Mouse (Mus musculus) ES-E14 (cell line): ENCODE measurements at regions not wholly inside any gene's neighbourhood (a gene's known extent, or its start where the extent isn't known, plus 50 kb on each side); places are given as distances from the start of the nearest gene placed in this dataset.

ENCODE experiments used
- DNase-seq: peaks from one replicate; pipeline ENCODE4 v3.0.0-alpha.2; 2013; ENCODE audit warnings: low read depth, low spot score
- H3K27ac ChIP-seq: 2 replicates; pipeline ENCODE4 v1.5.1; 2012; ENCODE audit warnings: low read depth, mild to moderate bottlenecking, low read length, moderate library complexity, mixed read lengths; ENCODE audit not compliant: poor library complexity, insufficient read depth, severe bottlenecking
- H3K36me3 ChIP-seq: 2 replicates; pipeline ENCODE4 v1.6.1; 2012; ENCODE audit warnings: mild to moderate bottlenecking, low read length, moderate library complexity, mixed read lengths; ENCODE audit not compliant: control insufficient read depth, poor library complexity, insufficient read depth, severe bottlenecking
- H3K4me1 ChIP-seq, 2 experiments: fragments of 150-350 bp in 1 of 2; sonication (generic) in 1 of 2; 2 replicates each; pipeline ENCODE4 v1.6.1; 2012; ENCODE audit warnings: low read length in 2 of 2, mild to moderate bottlenecking in 1 of 2, mixed read lengths in 1 of 2; ENCODE audit not compliant: control insufficient read depth in 2 of 2, insufficient read depth in 2 of 2, poor library complexity in 1 of 2
- H3K4me3 ChIP-seq, 2 experiments: fragments of 150-350 bp in 1 of 2; sonication (generic) in 1 of 2; 2 replicates each; pipeline ENCODE4 v1.5.1; 2012; ENCODE audit warnings: low read length in 2 of 2, low read depth in 1 of 2, mild to moderate bottlenecking in 1 of 2, mixed read lengths in 1 of 2; ENCODE audit not compliant: insufficient read depth in 1 of 2, poor library complexity in 1 of 2, severe bottlenecking in 1 of 2
- H3K9ac ChIP-seq: 2 replicates; pipeline ENCODE4 v1.6.1; 2012; ENCODE audit warnings: low read depth, mild to moderate bottlenecking, low read length, mixed read lengths; ENCODE audit not compliant: poor library complexity, insufficient read depth, severe bottlenecking
- H3K9me3 ChIP-seq: fragments of 150-350 bp; sonication (generic); 2 replicates; pipeline ENCODE4 v1.6.1; 2012; ENCODE audit warnings: low read depth, mild to moderate bottlenecking, low read length; ENCODE audit not compliant: control insufficient read depth, insufficient read depth
- CHD2 ChIP-seq: IDR thresholded peaks from 2 replicates; pipeline ENCODE4 v1.6.1; 2014; ENCODE audit warnings: mild to moderate bottlenecking, low read depth, low read length, inconsistent platforms
- HCFC1 ChIP-seq: IDR thresholded peaks from 2 replicates; pipeline ENCODE4 v1.6.1; 2012; ENCODE audit warnings: low read length, inconsistent platforms, borderline replicate concordance; ENCODE audit not compliant: insufficient read depth
- MAFK ChIP-seq: IDR thresholded peaks from 2 replicates; pipeline ENCODE4 v1.6.1; 2014; ENCODE audit warnings: mild to moderate bottlenecking, low read depth, low read length, inconsistent platforms; ENCODE audit not compliant: insufficient read depth
- ZC3H11A ChIP-seq: IDR thresholded peaks from 2 replicates; pipeline ENCODE4 v1.6.1; 2012; ENCODE audit warnings: low read depth, mild to moderate bottlenecking, inconsistent platforms, low read length, borderline replicate concordance
- ZNF384 ChIP-seq: IDR thresholded peaks from 2 replicates; pipeline ENCODE4 v1.6.1; 2012; ENCODE audit warnings: low read depth, low read length, inconsistent platforms
- in situ Hi-C, 2 experiments: fragments of 600-800 bp; cut with MboI; formaldehyde crosslinking; loops; one replicate each; pipeline ENCODE4 v1.15.1; 2025; ENCODE audit warnings: low sequenced_read_pairs in 2 of 2, inconsistent platforms in 1 of 2; ENCODE audit not compliant: unreplicated experiment in 2 of 2

DNA sequence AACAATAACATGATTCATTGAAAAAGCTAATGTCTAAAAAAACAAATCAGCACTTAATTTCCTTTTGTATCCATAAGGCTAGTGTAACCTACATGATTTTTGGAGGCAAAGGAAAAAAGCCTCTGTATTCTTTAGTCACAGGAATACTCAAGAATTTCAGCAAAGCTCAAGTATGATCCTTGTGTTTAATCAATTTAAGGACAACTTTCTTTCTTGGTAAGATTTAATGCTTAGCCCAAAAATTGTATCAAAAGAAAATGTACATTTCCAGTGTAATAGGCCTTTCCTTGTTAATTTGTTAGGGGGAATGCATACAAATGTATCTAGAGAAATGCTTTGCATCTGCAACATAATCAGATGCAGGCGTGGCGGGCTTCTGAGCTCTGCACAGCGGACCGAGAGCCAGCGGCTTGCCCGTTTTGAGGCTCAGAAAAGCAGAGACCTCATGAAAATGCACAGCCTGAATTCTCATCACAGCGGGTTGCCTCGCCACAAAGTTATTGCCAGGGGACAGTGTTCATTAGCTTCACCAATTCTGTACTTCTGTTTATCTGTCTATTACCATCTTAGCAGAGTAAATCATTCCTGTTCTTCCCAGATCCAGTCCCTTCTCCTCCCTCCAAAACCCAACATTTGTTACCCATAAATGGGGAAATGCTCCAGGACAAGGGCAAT is 133.2 kb upstream of the Kiz start:
- Histone ChIP-seq H3K27ac (no peak overlapping the region), H3K9me3 (no peaks in the 10 kb centered on the region)
- in situ Hi-C loops: no loop called here

DNA sequence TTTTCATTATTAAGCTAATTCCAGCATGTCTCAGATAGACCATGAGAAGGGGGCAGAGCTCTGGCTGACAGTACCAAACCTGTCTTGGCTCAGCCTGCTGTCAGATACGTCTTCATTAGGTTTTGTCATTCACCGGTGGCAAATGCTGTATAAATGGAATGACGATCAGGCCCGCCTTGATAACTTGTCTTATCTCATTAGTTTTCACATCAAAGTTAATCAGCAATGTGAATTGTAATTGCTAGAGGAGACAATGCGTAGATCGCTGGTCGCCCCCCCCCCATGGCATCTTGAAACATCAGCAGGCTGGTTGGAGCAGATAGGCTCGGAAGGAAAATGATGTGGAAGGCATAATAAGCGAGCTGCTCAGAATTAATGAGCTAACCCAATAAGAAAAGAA is 132.5 kb upstream of the Kiz start:
- no peaks in the 10 kb centered on the region for H3K36me3 ChIP-seq
- H3K4me1 ChIP-seq: no peaks in the 10 kb centered on the region
- in situ Hi-C loops: no loop called here
- TF ChIP-seq HCFC1: no peak
- no peak for TF ChIP-seq ZC3H11A
- no peak for TF ChIP-seq MAFK
- no peak for TF ChIP-seq ZNF384
- H3K9me3 ChIP-seq: no peaks in the 10 kb centered on the region
- no peak for DNase-seq
- H3K27ac ChIP-seq: no peak overlapping the region
- H3K4me3 ChIP-seq: no peak overlapping the region
- H3K9ac ChIP-seq: no peak overlapping the region

More for the DNA sequence above, 133.2 kb upstream of the Kiz start:
- TF ChIP-seq ZC3H11A: no peak
- H3K36me3 ChIP-seq: no peaks in the 10 kb centered on the region
- no peak overlapping the region for H3K4me3 ChIP-seq
- no peak overlapping the region for H3K9ac ChIP-seq
- DNase-seq: no peak
- no peaks in the 10 kb centered on the region for H3K4me1 ChIP-seq

DNA sequence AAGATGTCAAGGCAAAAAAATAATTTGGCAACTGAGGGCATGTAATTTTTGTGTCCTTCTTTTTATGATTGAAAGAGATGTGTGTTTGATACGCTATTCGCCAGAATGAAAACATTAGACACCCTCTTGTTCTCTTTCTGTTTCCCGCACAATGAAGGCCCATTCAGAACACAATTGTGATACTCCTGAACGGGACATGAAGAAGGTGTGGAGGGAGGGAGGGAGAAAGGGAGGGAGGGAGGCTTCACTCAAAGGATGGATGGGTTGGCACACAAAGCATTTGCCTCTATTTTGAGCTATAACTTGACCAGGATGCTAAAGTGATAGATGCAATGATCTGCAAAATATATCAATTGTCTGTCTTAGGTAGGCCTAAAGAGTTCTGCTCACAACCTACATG is 132.0 kb upstream of the Kiz start:
- Histone ChIP-seq H3K27ac (no peak overlapping the region), H3K4me1 (no peaks in the 10 kb centered on the region), H3K9ac (no peak overlapping the region), H3K36me3 (no peaks in the 10 kb centered on the region), H3K9me3 (no peaks in the 10 kb centered on the region), H3K4me3 (no peak overlapping the region)
- no peak for DNase-seq
- no peak for TF ChIP-seq ZNF384
- no peak for TF ChIP-seq MAFK
- no peak for TF ChIP-seq ZC3H11A
- no peak for TF ChIP-seq CHD2
- no peak for TF ChIP-seq HCFC1
- in situ Hi-C loops: no loop called here

DNA sequence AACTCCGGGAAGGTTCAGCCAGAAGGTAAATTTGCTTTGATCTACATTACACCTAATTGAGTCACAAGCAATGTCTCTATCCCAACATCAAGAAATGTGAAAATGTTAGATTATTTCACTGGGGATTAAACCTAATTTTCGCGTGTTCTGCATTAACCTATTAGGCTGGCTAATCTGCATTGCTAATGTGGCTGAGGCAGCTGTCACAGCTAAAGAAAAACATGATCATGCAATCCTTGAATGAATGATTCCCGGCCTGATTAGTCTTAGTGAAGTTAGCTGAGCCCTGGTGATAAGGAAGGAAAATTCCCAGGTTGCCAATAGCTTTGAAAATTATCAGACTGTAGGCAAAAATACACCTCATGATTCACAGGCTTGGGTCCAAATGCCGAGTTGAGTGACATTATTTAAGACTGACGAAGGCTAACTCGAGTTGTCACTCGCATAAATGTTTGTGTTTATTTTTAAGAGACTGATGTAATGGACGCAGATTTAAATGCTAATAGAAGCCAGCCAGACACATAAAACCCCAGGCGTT is 131.5 kb upstream of the Kiz start:
- Histone ChIP-seq H3K36me3 (no peaks in the 10 kb centered on the region), H3K9me3 (no peaks in the 10 kb centered on the region), H3K4me3 (no peak overlapping the region), H3K27ac (no peak overlapping the region), H3K4me1 (no peaks in the 10 kb centered on the region), H3K9ac (no peak overlapping the region)
- no peak for DNase-seq
- in situ Hi-C loops: no loop called here
- no peak for TF ChIP-seq ZNF384
- no peak for TF ChIP-seq ZC3H11A
- TF ChIP-seq CHD2: no peak
- no peak for TF ChIP-seq MAFK
- no peak for TF ChIP-seq HCFC1
